Mouse (Mus musculus) midbrain, embryonic 12.5 days (tissue): ENCODE results near the gene Gm17026. TPM values are rescaled to one million over a fixed set of nuclear protein-coding genes. Genes with fewer than 3 reads are reported as not detected.
"Not testable (repeated sequence)": the region's sequence is repeated elsewhere in the genome, so short reads cannot be mapped to it uniquely, and the experiment has no call there.

ENCODE experiments used
- ATAC-seq: fragments of 200-750 bp; cut with Nextera tagmentation; 2 replicates; pipeline ENCODE4 v1.8.0; 2017; ENCODE audit warnings: low read depth, moderate TSS enrichment, moderate library complexity; ENCODE audit not compliant: low FRiP score
- H3K27ac ChIP-seq: fragments of 300-500 bp; sonication (generic); replicated peaks from 2 replicates; pipeline ENCODE4 v1.5.1; 2016; ENCODE audit warnings: mild to moderate bottlenecking
- H3K27me3 ChIP-seq: fragments of 300-500 bp; sonication (generic); 2 replicates; pipeline ENCODE4 v1.6.1; 2016; ENCODE audit warnings: mild to moderate bottlenecking
- H3K36me3 ChIP-seq: fragments of 300-500 bp; sonication (generic); 2 replicates; pipeline ENCODE4 v1.6.1; 2016
- H3K4me1 ChIP-seq: fragments of 300-500 bp; sonication (generic); 2 replicates; pipeline ENCODE4 v1.6.1; 2016
- H3K4me2 ChIP-seq: fragments of 300-500 bp; sonication (generic); replicated peaks from 2 replicates; pipeline ENCODE4 v1.6.1; 2016; ENCODE audit warnings: mild to moderate bottlenecking, moderate library complexity
- H3K4me3 ChIP-seq: fragments of 300-500 bp; sonication (generic); 2 replicates; pipeline ENCODE4 v1.5.1; 2016; ENCODE audit warnings: mild to moderate bottlenecking
- H3K9ac ChIP-seq: fragments of 300-500 bp; sonication (generic); replicated peaks from 2 replicates; pipeline ENCODE4 v1.6.1; 2016; ENCODE audit warnings: mild to moderate bottlenecking, moderate library complexity
- H3K9me3 ChIP-seq: fragments of 300-500 bp; sonication (generic); 2 replicates; pipeline ENCODE4 v1.6.1; 2016; ENCODE audit warnings: mild to moderate bottlenecking
- WGBS: fragments of 180-500 bp; shearing (Covaris S2); methylation state at CpG from one replicate; pipeline ENCODE4 v1.1.7; 2016; 5-methylcytosine and 5-hydroxymethylcytosine counted together
- microRNA-seq: library from miRNA; unstranded; fragments of <30 nt; microRNA quantifications from one replicate; pipeline ENCODE4, GENCODE M21; 2017
- polyA plus RNA-seq: library from polyadenylated mRNA; unstranded; fragments of >200 nt; fragmentation: Nextera tagmentation; extraction: Ambion mirVana; gene quantifications from 2 replicates; pipeline ENCODE4 v1.2.1, GENCODE M21; 2016

The Gm17026 gene
- not detected in 2 replicates for polyA plus RNA-seq

DNA sequence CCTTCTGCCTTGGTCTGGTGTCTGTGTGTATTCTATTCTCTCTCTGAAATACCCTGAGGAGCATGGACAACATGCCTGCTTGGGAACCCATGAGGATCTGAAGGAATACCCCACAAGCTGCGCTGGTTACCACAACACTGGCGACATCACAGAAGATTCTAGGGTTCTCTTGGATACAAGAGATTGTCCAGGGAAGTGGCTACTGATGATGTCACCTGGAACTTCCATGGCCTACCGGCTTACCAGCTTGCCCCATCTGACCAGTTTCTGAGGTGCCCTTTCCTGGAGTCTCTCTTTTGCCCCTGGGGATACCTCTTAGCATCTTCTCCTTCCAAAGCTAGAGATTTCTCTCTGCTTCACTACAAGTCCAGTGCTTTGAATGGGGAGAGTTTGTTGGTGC lies at the start of gene Gm17026:
TSS of gene Gm17026 (minus strand) at position 101 of the 400 bp plus-strand sequence.
- H3K9ac ChIP-seq, H3K36me3 ChIP-seq, H3K27ac ChIP-seq, H3K4me2 ChIP-seq, H3K27me3 ChIP-seq, H3K9me3 ChIP-seq, H3K4me1 ChIP-seq, H3K4me3 ChIP-seq, ATAC-seq: not testable (repeated sequence)
- WGBS, result 60% methylated on average over 1 of the region's 3 CpGs

DNA sequence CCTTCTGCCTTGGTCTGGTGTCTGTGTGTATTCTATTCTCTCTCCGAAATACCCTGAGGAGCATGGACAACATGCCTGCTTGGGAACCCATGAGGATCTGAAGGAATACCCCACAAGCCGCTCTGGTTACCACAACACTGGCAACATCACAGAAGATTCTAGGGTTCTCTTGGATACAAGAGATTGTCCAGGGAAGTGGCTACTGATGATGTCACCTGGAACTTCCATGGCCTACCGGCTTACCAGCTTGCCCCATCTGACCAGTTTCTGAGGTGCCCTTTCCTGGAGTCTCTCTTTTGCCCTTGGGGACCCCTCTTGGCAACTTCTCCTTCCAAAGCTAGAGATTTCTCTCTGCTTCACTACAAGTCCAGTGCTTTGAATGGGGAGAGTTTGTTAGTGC lies 37.4 kb upstream of the Gm17026 start, which contains the start of gene Gm9611:
TSS of gene Gm9611 (minus strand) at position 101 of the 400 bp plus-strand sequence.
- not testable (repeated sequence) for ATAC-seq, H3K9ac ChIP-seq, H3K27me3 ChIP-seq, H3K9me3 ChIP-seq, H3K4me1 ChIP-seq, H3K27ac ChIP-seq, H3K4me2 ChIP-seq, H3K4me3 ChIP-seq, H3K36me3 ChIP-seq
- 86% methylated on average over 1 of the region's 3 CpGs for WGBS

DNA sequence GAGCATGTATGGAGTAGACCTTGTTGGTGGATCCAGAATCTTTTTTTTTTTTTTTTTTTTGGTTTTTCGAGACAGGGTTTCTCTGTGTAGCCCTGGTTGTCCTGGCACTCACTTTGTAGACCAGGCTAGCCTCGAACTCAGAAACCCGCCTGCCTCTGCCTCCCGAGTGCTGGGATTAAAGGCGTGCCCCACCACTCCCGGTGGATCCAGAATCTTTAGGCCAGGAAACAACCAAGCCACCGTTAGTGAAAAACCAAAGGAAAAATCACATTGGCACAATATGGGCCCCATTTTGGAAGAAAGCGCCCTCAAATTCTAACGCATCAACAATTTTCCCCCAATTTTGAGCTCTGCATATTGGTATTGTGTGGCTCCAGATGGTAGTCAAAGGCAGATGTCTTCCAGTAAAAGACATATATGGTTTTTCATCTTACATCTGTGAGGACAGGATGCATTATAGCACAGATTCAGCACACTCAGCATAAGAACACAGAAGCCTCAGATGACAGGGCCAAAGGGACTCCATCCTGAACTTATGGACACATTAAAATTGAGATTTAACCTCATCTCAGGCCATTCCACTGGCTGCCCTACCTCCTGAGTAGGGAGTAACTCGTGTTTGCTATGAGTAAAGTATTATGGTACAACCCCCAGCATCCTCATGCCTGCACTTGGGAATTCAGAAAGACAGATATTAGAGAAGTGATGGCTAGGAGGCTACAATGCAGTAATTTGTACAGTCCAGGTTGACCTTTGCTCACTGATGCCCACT lies 42.9 kb downstream of the Gm17026 start:
- H3K9me3 ChIP-seq, H3K4me3 ChIP-seq, H3K36me3 ChIP-seq, H3K27me3 ChIP-seq, H3K27ac ChIP-seq, H3K4me1 ChIP-seq, H3K9ac ChIP-seq, H3K4me2 ChIP-seq, ATAC-seq: not testable (repeated sequence)
- 78% methylated on average over 8 of the region's 10 CpGs for WGBS

Small RNAs within 50 kb of the gene (microRNA-seq; reads per million reads assigned to microRNA genes)
- gene Gm25208 (not detected), gene Gm25892 (not detected)

Other genes starting within 250 kb of the Gm17026 start
- not detected in 2 replicates for gene Gm7951, start 142.7 kb downstream of the Gm17026 start, polyA plus RNA-seq
- gene Gm17027, start 97.4 kb downstream of the Gm17026 start, polyA plus RNA-seq, result not detected in 2 replicates
- gene Gm3573, start 69.3 kb downstream of the Gm17026 start, polyA plus RNA-seq, result not detected in 2 replicates
- gene Gm9611, start 37.3 kb upstream of the Gm17026 start, polyA plus RNA-seq, result not detected in 2 replicates
- gene Gm7995, start 50.2 kb upstream of the Gm17026 start, polyA plus RNA-seq, result not detected in 2 replicates
- gene Gm8005, start 179.6 kb upstream of the Gm17026 start, polyA plus RNA-seq, result not detected in 2 replicates
- gene Gm8011, start 203.8 kb upstream of the Gm17026 start, polyA plus RNA-seq, result not detected in 2 replicates
- not detected in 2 replicates for gene Gm8020, start 242.3 kb upstream of the Gm17026 start, polyA plus RNA-seq